Mouse (Mus musculus): ENCODE results near the gene Pdzd8. TPM values are rescaled to one million over a fixed set of nuclear protein-coding genes. Genes with fewer than 3 reads are reported as not detected.
A peak's percentile ranks its signal among the peaks of the same experiment; 100 is the strongest.

Pdzd8 gene
- total and polyA plus RNA-seq, 2 experiments from 2014 or later = 10.8 to 42.6 TPM

DNA sequence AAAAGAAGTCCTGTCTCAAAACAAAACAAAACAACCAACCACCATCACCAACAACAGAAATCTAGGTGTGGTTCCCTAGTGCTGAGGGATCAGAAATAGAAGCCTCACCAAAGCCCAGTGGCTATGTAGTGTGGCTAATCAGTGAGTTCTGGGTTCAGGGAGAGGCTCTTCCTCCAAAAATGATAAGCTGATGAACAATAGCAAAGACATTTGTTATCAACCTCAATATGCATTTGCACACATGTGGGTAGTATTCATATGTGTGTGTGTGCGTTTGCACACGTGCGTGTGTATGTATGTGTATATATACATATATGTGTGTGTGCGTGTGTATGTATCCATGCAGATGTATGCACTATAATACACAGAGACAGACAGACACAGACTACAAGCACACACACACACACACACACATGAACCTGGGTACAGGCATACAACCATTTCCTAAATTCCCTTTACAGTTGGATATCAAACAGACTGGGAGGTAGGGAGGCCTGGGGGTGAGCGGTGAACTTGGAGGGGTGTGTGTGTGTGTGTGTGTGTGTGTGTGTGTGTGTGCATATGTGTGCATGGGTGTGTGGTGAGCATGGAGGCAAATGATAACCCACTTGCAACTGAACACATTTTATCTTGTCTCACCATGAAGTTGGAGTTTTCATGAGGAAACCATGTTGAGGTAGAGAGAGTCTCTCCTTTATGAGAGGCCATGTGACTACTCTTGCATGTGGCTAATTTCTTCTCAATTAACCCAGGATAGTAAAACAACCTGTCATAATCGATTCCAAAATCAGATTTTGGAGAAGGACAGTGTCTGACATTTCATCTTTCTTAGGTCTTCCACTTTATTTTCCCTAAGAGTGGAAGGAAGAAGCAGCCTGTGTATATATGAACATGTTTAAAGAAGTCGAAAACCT lies 39.3 kb upstream of the Pdzd8 start:
- DNase-seq (ENCODE audit: low spot score) (no peak), ATAC-seq (no peak)
- 91% methylated on average over 7 of the region's 7 CpGs for WGBS
- Histone ChIP-seq H3K27ac (no peak overlapping the region), H3K9me3 (ENCODE audit: low read length) (no peaks in the 10 kb centered on the region), H3K36me3 (ENCODE audit: insufficient read depth, low read length) (no peaks in the 10 kb centered on the region), H3K27me3 (ENCODE audit: insufficient read depth, low read length) (no peaks in the 10 kb centered on the region), H3K4me3 (ENCODE audit: low read length) (no peak overlapping the region), H3K9ac (replicated peaks; ENCODE audit: low read length) (no peak overlapping the region), H3K4me2 (ENCODE audit: low read depth, low read length) (no peak overlapping the region), H3K4me1 (ENCODE audit: insufficient read depth, low read length) (0 out of 2 replicates have a peak, but pooled peaks cover 5% of the 10 kb centered on the region)
- no peak for TF ChIP-seq CTCF (IDR thresholded peaks at IDR 0.05; ENCODE audit: low read depth)

DNA sequence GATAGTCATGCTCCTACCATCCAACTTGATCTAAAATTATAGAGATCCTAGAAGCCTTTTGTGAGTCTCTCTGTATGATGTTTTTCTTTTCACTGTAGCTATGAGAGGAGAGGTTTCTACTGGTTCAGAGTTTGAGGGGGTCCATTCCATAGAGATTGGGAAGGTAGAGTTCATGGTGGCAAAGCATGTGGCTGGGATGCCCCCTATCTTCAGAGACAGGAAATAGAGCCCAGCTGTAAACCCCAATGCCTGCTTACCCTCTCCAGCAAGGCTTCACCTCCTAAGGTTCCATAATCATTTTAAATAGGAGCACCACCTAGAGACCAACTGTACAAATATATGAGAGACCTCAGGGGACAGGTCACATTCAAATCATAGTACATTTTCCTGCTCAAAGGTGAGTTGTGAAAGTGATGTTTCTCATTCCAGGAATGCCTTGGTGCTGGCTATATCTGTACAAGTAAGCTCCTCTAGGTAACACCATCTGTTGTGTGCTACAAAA lies 36.9 kb upstream of the Pdzd8 start:
- Histone ChIP-seq H3K27me3 (ENCODE audit: insufficient read depth, low read length) (no peaks in the 10 kb centered on the region), H3K36me3 (ENCODE audit: insufficient read depth, low read length) (no peaks in the 10 kb centered on the region), H3K9me3 (ENCODE audit: low read length) (no peaks in the 10 kb centered on the region), H3K27ac (no peak overlapping the region), H3K4me1 (ENCODE audit: insufficient read depth, low read length) (no peaks in the 10 kb centered on the region), H3K9ac (replicated peaks; ENCODE audit: low read length) (no peak overlapping the region), H3K4me3 (ENCODE audit: low read length) (no peak overlapping the region), H3K4me2 (ENCODE audit: low read depth, low read length) (no peak overlapping the region)
- ATAC-seq = no peak
- TF ChIP-seq CTCF (IDR thresholded peaks at IDR 0.05; ENCODE audit: low read depth) = no peak
- no peak for DNase-seq (ENCODE audit: low spot score)

DNA sequence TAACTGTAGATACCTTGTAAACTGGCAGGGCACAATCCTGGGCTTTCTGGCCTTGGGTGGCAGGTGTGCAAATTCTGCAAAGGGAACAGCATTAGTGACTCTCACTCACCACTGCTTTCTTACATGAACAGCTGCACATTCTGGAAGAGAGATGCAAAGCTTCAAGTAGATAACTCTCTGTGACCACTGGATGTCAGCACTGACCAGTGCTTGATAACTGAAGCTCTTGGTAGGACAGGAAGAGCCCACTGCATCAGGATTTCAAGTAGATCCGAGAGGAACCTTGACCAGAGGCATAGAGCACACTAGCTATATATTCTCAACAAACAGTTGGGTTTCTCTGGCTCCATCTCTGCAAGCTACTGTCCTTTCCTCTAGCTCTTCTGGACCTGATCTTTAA lies 34.4 kb upstream of the Pdzd8 start:
- no peak overlapping the region for H3K4me2 ChIP-seq (ENCODE audit: low read depth, low read length)
- ATAC-seq = no peak
- H3K4me3 ChIP-seq (ENCODE audit: low read length) = no peak overlapping the region
- WGBS = 25% methylated on average over 1 of the region's 1 CpGs
- H3K4me1 ChIP-seq (ENCODE audit: insufficient read depth, low read length) = no peaks in the 10 kb centered on the region
- H3K27me3 ChIP-seq (ENCODE audit: insufficient read depth, low read length) = no peaks in the 10 kb centered on the region
- DNase-seq (ENCODE audit: low spot score) = peak; percentile 65
- H3K9me3 ChIP-seq (ENCODE audit: low read length) = no peaks in the 10 kb centered on the region
- TF ChIP-seq CTCF (IDR thresholded peaks at IDR 0.05; ENCODE audit: low read depth) = peak; percentile 56
- no peak overlapping the region for H3K9ac ChIP-seq (replicated peaks; ENCODE audit: low read length)
- no peak overlapping the region for H3K27ac ChIP-seq
- no peaks in the 10 kb centered on the region for H3K36me3 ChIP-seq (ENCODE audit: insufficient read depth, low read length)

DNA sequence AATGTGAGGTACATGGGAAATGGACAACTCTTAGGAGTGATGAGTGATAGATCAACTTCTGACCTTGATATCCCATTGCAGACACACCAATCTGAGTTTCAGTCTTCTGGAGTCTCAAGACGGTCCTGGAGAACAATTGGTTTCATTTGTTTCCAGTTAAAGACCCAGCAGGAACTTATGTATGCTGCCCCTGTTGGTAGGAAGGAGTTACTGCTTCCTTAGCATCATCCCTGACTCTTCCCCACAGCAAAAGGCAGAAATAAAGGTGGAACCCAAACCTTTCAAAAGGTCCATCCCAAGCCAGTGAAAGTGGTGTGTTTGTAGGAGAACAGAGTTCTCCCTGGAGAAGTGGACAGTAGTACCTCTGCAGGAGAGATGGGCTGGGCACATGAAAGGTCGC lies 30.9 kb upstream of the Pdzd8 start:
- no peak overlapping the region for H3K4me2 ChIP-seq (ENCODE audit: low read depth, low read length)
- TF ChIP-seq CTCF (IDR thresholded peaks at IDR 0.05; ENCODE audit: low read depth) = peak; percentile 29; the same call in 1 of the 2 replicates
- no peak overlapping the region for H3K27ac ChIP-seq
- H3K27me3 ChIP-seq (ENCODE audit: insufficient read depth, low read length) = no peaks in the 10 kb centered on the region
- DNase-seq (ENCODE audit: low spot score) (no peak), ATAC-seq (no peak)
- H3K36me3 ChIP-seq (ENCODE audit: insufficient read depth, low read length) = no peaks in the 10 kb centered on the region
- H3K9ac ChIP-seq (replicated peaks; ENCODE audit: low read length) = no peak overlapping the region
- H3K9me3 ChIP-seq (ENCODE audit: low read length) = no peaks in the 10 kb centered on the region
- no peak overlapping the region for H3K4me3 ChIP-seq (ENCODE audit: low read length)
- no peaks in the 10 kb centered on the region for H3K4me1 ChIP-seq (ENCODE audit: insufficient read depth, low read length)
- WGBS = 79% methylated on average over 2 of the region's 2 CpGs

DNA sequence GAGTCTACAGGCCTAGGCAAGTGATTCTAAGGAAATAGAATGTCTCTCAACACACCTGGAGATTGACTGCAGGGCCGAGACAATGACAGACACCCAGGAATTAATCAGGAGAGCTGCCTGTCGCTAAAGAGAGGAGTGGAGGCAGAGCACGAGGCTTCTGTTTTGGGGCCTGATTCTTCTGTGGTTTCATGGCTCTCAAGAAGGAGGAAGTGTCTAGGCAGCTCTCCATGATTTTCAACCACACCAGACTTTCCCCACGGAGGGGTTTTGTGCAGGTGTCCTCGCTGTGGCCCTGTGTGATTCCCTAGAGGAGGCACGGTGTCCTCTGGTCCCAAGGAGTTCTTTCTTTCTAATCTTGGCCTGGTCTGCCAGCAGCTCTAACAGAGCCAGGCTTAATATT lies 29.4 kb upstream of the Pdzd8 start:
- Histone ChIP-seq H3K36me3 (ENCODE audit: insufficient read depth, low read length) (no peaks in the 10 kb centered on the region), H3K27me3 (ENCODE audit: insufficient read depth, low read length) (no peaks in the 10 kb centered on the region), H3K4me3 (ENCODE audit: low read length) (no peak overlapping the region), H3K4me1 (ENCODE audit: insufficient read depth, low read length) (no peaks in the 10 kb centered on the region), H3K27ac (no peak overlapping the region), H3K9ac (replicated peaks; ENCODE audit: low read length) (no peak overlapping the region), H3K9me3 (ENCODE audit: low read length) (no peaks in the 10 kb centered on the region), H3K4me2 (ENCODE audit: low read depth, low read length) (no peak overlapping the region)
- no peak for TF ChIP-seq CTCF (IDR thresholded peaks at IDR 0.05; ENCODE audit: low read depth)
- ATAC-seq (no peak), DNase-seq (ENCODE audit: low spot score) (no peak)
- WGBS = 88% methylated on average over 6 of the region's 6 CpGs

DNA sequence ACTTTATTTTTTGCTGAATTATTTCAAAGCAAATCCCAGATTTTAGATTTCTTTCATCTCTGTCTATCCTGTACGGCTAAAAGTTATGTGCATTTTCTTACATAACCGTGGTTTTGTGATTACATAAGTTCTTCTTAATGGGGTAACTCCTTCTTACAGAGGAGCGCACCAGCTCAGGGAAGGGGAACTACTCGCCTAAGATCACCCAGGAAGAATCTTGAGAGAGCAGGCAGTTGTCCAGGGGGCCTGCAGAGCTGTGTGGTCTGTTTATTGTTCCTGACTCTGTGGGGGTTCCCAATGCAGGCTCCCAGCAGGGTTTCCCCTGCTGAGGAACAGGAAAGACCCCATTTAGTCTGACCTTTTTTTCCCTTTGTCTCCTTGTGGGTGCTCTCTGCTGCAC lies 27.3 kb upstream of the Pdzd8 start:
- H3K4me2 ChIP-seq (ENCODE audit: low read depth, low read length) = no peak overlapping the region
- 67% methylated on average over 4 of the region's 4 CpGs for WGBS
- no peaks in the 10 kb centered on the region for H3K27me3 ChIP-seq (ENCODE audit: insufficient read depth, low read length)
- H3K4me1 ChIP-seq (ENCODE audit: insufficient read depth, low read length) = no peaks in the 10 kb centered on the region
- ATAC-seq = no peak
- H3K4me3 ChIP-seq (ENCODE audit: low read length) = no peak overlapping the region
- no peaks in the 10 kb centered on the region for H3K36me3 ChIP-seq (ENCODE audit: insufficient read depth, low read length)
- no peaks in the 10 kb centered on the region for H3K9me3 ChIP-seq (ENCODE audit: low read length)
- DNase-seq (ENCODE audit: low spot score) = no peak
- H3K9ac ChIP-seq (replicated peaks; ENCODE audit: low read length) = no peak overlapping the region
- no peak for TF ChIP-seq CTCF (IDR thresholded peaks at IDR 0.05; ENCODE audit: low read depth)
- H3K27ac ChIP-seq = no peak overlapping the region

DNA sequence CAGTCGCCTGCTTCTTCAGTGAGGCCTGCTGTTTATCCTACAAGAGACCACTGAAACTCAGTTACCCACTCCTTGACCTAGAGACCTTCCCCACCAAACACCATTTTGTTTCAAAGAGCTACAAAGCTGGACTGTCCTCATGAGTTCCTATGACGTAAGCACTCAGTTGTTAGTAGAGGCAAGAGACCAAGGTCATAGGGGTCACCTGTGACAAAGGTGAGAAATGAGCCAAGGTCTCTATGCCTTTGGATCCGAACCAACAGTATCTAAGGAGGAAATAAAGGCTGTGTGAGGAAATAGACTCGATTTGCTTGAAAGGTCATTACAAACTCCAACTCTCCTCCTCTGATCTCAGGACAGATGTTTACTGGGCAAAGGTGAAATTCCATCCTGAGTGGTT lies 25.4 kb upstream of the Pdzd8 start:
- no peak for TF ChIP-seq CTCF (IDR thresholded peaks at IDR 0.05; ENCODE audit: low read depth)

More for the DNA sequence above, 25.4 kb upstream of the Pdzd8 start:
- no peaks in the 10 kb centered on the region for H3K9me3 ChIP-seq (ENCODE audit: low read length)
- H3K27ac ChIP-seq = no peak overlapping the region
- no peak for DNase-seq (ENCODE audit: low spot score)
- H3K4me2 ChIP-seq (ENCODE audit: low read depth, low read length) = no peak overlapping the region
- no peak overlapping the region for H3K9ac ChIP-seq (replicated peaks; ENCODE audit: low read length)
- no peak overlapping the region for H3K4me3 ChIP-seq (ENCODE audit: low read length)
- H3K36me3 ChIP-seq (ENCODE audit: insufficient read depth, low read length) = no peaks in the 10 kb centered on the region
- H3K27me3 ChIP-seq (ENCODE audit: insufficient read depth, low read length) = no peaks in the 10 kb centered on the region
- no peaks in the 10 kb centered on the region for H3K4me1 ChIP-seq (ENCODE audit: insufficient read depth, low read length)
- ATAC-seq = no peak
- WGBS = 78% methylated on average over 4 of the region's 4 CpGs
